Mouse (Mus musculus) MEL-GATA-1-ER (cell line): ENCODE results near the gene Fam172a.

Experiments used
- DNase-seq: peaks from one replicate; pipeline ENCODE4 v3.0.0-alpha.2; 2012; ENCODE audit warnings: low read depth; ENCODE audit errors: extremely low read depth

Gene Fam172a

GRCm38 (mm10) chr13:77959493-77960272 lies 257.9 kb downstream of the Fam172a start:
- DNase-seq = no peak

GRCm38 (mm10) chr13:77976248-77976647 lies 274.4 kb downstream of the Fam172a start:
- no peak for DNase-seq

DNA sequence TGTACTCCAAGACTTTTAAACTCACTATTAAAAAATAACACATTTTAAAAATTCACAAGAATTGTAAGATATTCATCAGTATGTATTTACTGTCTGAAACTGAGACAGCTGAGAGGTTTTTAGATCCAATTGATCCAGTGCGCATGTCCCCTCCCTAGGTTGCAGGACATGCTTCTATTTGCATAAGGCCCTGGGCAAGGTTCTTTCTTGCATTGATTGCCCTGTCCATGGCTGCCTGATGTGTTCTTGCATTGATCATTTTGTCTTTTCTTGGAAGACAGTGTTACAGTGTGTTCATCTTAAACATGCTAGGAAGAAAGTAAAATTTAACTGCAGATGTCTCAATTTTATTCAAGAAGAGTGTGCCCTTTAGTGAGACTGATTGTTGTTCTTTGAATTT lies 275.3 kb downstream of the Fam172a start:
- DNase-seq = no peak

DNA sequence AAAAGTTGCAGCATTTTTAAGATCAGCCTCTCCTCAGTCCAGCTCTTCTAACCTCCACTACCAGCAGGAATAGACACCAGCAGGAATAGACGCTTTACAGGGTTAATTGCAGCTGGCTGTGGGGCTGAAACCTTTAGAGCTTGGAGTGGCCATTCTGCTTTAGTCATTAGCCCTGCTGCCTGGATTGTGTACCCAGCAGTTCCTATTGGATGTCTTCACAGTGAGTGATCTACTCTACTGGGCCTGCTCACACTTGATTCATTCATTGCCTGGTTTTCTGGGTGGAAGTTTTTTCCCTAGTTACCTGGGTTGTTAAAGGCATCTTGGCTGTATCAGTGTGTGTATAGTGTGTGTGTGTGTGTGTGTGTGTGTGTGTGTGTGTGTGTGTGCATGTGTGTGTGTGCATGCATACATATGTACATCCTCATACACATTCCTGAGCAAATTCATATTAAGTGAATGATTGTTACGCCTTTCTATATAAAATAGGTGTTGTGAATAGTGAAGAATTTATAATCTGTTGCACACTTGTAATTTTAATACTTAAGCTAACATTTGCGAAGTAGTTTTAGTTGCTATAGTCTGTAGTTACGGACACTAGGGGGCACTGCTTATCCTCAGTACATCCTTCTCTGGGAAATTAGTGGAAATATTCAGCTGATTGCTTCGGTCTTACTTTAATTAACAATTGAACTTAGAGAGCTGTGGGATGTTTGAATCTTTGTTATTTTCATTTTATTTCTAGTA lies 280.4 kb downstream of the Fam172a start:
- DNase-seq = peak; percentile 17

DNA sequence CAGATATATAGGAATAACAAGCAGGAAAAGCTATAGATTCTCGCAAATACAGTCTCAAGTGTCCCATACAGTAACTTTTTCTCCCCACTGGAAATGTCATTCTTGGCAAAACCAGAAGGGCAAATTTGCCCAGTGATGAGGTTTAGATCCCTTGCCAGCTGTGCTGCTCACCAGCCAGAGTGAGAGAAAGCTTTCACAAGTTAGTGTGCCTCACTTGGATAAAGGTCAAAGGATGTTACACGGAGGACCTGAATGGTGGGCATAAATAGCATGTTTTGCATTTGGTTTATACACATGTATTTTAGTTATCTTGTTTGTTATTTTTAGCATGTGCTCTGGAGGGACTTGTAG lies 281.0 kb downstream of the Fam172a start:
- DNase-seq = no peak

GRCm38 (mm10) chr13:77991189-77991886 lies 289.5 kb downstream of the Fam172a start:
- DNase-seq = no peak

GRCm38 (mm10) chr13:78004649-78005048 lies 302.8 kb downstream of the Fam172a start:
- DNase-seq = no peak

DNA sequence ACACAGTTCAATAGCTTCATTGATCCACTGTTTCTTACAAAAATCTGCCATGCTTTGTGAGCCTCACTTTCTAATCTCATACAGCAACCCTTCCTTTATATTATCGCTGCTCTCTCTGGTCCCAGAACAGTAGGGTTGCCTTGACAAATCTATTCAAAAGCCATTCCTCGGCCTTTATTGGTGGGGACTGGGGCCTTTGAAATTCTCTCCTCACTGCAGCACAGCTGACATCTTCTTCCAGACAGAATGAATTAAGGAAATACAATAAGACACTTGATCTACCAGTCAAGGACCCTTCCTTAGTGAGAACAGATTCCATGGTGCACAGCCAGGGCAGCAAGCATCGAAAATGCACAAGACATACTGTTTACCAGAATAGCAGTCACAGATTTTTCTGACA lies 303.5 kb downstream of the Fam172a start:
- DNase-seq = no peak

DNA sequence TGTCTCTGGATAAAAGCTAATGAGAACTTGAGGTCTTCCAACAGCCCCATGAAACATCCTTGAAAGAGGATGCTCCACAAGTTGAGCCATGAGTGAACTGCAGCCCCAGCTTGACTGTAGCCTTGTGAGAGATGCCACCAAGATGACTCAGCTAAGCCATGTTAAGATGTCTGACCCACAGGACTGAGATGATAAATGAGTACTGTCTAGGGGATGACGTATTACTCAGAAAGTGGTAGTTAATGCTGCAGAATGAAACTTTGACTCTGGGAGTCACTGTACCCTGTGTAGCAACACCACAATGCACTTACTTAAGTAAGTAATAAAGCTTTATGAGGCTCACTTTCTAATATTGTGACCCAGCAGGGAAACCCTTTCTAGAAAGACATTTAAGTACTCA lies 308.3 kb downstream of the Fam172a start:
- no peak for DNase-seq

GRCm38 (mm10) chr13:78024683-78025294 lies 323.0 kb downstream of the Fam172a start, which contains the start of gene Pou5f2:
Gene Pou5f2 (plus strand): TSS chr13:78024902.
- DNase-seq = peak; percentile 4

DNA sequence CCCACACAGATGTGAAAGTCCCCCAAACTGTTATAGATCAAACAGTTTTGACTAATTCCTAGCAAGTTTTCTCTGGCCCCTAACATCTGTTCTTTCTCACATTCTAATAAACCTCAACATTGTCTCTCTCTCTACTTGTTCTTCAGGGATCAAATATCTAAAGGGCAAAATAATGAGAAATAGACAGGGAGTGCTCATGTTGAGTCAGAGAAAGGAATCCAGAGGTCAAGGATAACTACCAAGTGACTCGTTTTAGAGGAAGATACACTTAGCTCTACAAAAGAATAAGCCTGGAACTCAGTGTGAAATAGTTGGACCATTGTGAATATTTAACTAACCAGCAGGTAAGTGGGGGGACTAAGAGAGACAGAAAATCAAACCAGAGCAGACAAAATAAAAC lies 331.0 kb downstream of the Fam172a start:
- DNase-seq = no peak

DNA sequence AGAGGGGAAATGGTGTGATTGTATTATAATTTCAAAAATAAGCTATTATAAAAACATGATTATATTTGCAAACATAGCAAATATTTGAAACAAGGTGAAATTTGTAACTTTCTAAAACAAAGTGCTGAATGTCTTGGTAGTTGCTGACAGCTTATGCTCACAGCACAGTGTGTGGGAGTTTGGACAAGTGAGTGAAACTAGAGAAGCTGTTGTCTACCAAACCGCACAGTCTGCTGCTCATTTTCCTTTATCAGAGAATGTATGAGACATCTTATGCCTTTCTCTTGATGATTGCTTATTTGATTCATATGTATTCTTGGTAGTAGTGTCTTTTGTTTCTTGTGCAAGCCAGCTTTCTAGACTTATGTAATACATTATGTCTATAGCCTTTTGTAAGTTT lies 335.4 kb downstream of the Fam172a start:
- DNase-seq = no peak

GRCm38 (mm10) chr13:78043203-78043602 lies 341.4 kb downstream of the Fam172a start:
- DNase-seq = no peak

GRCm38 (mm10) chr13:78045116-78045515 lies 343.3 kb downstream of the Fam172a start:
- no peak for DNase-seq

GRCm38 (mm10) chr13:78087751-78088150 lies 385.9 kb downstream of the Fam172a start:
- no peak for DNase-seq

- DNase-seq = no peak
Measured at GRCm38 (mm10) chr13:78090701-78091100, 388.9 kb downstream of the Fam172a start.

GRCm38 (mm10) chr13:78091949-78092348 lies 390.1 kb downstream of the Fam172a start:
- DNase-seq = no peak

DNA sequence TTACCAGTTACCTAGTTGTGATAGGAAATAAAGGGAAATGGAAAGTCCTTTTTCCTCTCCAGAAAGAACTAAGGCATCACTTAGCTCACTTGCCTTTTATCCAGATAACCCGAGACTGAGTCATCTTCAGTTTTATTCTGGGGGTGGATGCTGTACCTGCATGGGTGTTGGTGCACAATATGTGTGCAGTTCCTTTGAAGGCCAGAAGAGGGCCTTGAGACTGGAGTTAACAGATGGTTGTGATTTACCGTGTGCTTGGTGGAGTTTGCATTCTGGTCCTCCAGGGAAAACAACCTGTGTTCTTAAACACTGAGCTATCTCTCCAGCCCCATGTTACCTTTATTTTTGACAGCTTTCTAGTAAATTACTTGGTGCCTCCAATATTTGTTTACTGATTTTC lies 392.5 kb downstream of the Fam172a start:
- DNase-seq = no peak

DNA sequence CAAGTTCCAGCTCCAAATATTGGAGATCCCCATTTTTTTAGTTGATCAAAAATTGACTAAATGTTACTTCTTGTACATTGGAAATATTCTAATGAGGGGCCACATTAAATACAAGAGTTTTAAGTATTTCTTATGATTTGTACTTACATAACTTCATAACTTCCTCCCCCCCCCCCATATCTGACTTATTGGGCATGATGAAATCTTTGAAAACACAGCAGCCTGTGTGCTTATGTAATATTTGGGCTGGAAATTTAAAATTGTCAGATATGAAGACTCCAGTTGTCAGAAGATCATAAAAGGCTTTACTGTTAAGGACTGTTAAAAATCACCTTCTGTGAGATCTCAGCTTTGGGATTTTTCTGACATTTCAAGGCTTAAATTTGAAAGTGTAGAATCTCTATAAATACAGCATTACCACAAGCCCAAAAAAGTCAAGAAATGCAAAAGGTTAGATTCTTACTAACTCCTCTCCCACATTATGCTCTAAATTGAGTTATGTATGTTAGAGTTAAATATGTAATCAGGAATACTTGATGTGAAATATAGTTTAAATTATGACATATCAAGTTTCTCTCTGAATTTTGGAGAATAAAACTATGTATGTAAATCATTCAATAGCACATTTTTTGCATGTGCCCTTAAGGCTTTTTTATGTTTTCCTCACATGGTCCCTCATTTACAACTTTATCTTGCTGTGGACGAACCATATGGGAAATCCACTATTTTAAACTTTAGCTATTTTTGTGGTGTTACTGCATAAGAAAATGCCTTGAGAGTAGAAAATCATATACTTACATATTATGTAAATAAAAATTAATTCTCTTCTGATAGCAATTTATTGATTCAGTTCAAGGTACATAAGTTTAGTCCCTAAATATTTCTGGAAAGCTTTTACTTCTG lies 393.5 kb downstream of the Fam172a start:
- DNase-seq = no peak

- DNase-seq = no peak
Measured at GRCm38 (mm10) chr13:78098858-78099445, 397.1 kb downstream of the Fam172a start.
